24 mouse cellular contexts compared by ENCODE assay signal in genomic region chr9:29825236-29825635, GRCm38 (mm10).
A peak's percentile ranks its signal among the peaks of the same experiment; 100 is the strongest.
DNase-seq lines count a peak whose midpoint lies in the region; ATAC-seq and TF ChIP-seq lines count a peak whose summit lies in the region.
"Had no signal": no experiment of that assay in that cellular context is flagged by ENCODE, and none has a peak within 500 bp of the region (broad histone marks: within the 10 kb centered on the region; RNA-seq: fewer than 3 reads in every experiment).

No protein-coding gene starts in this region.

- no peak overlapping the region for H3K9ac ChIP-seq in heart, embryonic 12.5 days
- H3K9ac ChIP-seq in midbrain, postnatal 0 days (replicated peaks; ENCODE audit: low read length, poor library complexity, severe bottlenecking), result no peak overlapping the region
- H3K9ac ChIP-seq in midbrain, embryonic 13.5 days (replicated peaks), result no peak overlapping the region
- H3K9ac ChIP-seq: hindbrain, embryonic 12.5 days; intestine, embryonic 15.5 days had no signal

- H3K36me3 ChIP-seq in heart, embryonic 12.5 days, result no peaks in the 10 kb centered on the region
- H3K36me3 ChIP-seq in midbrain, postnatal 0 days (ENCODE audit: insufficient read depth, low read length), result no peaks in the 10 kb centered on the region
- no peaks in the 10 kb centered on the region for H3K36me3 ChIP-seq in midbrain, embryonic 13.5 days
- H3K36me3 ChIP-seq: G1E; heart, embryonic 10.5 days; hindbrain, embryonic 12.5 days; intestine, embryonic 15.5 days had no signal

- no peaks in the 10 kb centered on the region; the same call in 1 of the 2 replicates for H3K4me1 ChIP-seq in heart, embryonic 12.5 days (replicated peaks)
- peaks cover 7% of the 10 kb centered on the region; the same call in 1 of the 2 replicates for H3K4me1 ChIP-seq in midbrain, postnatal 0 days (ENCODE audit: insufficient read depth, low read length)
- peaks cover 32% of the 10 kb centered on the region for H3K4me1 ChIP-seq in midbrain, embryonic 13.5 days (replicated peaks)
- H3K4me1 ChIP-seq: heart, embryonic 10.5 days; intestine, embryonic 15.5 days had no signal

- no peaks in the 10 kb centered on the region for H3K27me3 ChIP-seq in heart, embryonic 12.5 days (replicated peaks)
- no peaks in the 10 kb centered on the region for H3K27me3 ChIP-seq in midbrain, postnatal 0 days (ENCODE audit: insufficient read depth, low read length)
- H3K27me3 ChIP-seq in midbrain, embryonic 13.5 days, result no peaks in the 10 kb centered on the region
- H3K27me3 ChIP-seq: CH12.LX; hindbrain, embryonic 12.5 days; intestine, embryonic 15.5 days had no signal

- H3K4me2 ChIP-seq in heart, embryonic 12.5 days, result no peak overlapping the region
- H3K4me2 ChIP-seq in midbrain, postnatal 0 days (ENCODE audit: low read depth, low read length, poor library complexity, severe bottlenecking), result no peak overlapping the region
- H3K4me2 ChIP-seq in midbrain, embryonic 13.5 days (replicated peaks), result no peak overlapping the region
- H3K4me2 ChIP-seq: hindbrain, embryonic 12.5 days; intestine, embryonic 15.5 days had no signal

- no peak overlapping the region for H3K4me3 ChIP-seq in heart, embryonic 12.5 days
- H3K4me3 ChIP-seq in layer of hippocampus, adult 2 months, result no peak overlapping the region
- H3K4me3 ChIP-seq in midbrain, postnatal 0 days (ENCODE audit: low read depth, low read length), result no peak overlapping the region
- no peak overlapping the region for H3K4me3 ChIP-seq in midbrain, embryonic 13.5 days (replicated peaks)
- H3K4me3 ChIP-seq: heart, adult 2 months; heart, embryonic 10.5 days; hindbrain, embryonic 12.5 days; intestine, embryonic 15.5 days had no signal

- TF ChIP-seq CTCF in layer of hippocampus, adult 2 months (conservative IDR thresholded peaks at IDR 0.05), result no peak
- no peak for TF ChIP-seq CTCF in midbrain, postnatal 0 days (IDR thresholded peaks at IDR 0.05)

- no peak for ATAC-seq in heart, embryonic 12.5 days (ENCODE audit: insufficient number of reproducible peaks, low FRiP score)
- no peak for ATAC-seq in midbrain, postnatal 0 days (ENCODE audit: low FRiP score)
- no peak for ATAC-seq in midbrain, embryonic 13.5 days
- ATAC-seq: forebrain, embryonic 14.5 days; intestine, embryonic 15.5 days; Patski had no signal

- WGBS in heart, embryonic 12.5 days, result 78% methylated on average over 5 of the region's 5 CpGs
- WGBS in midbrain, postnatal 0 days, result 37% methylated on average over 5 of the region's 5 CpGs
- 43% methylated on average over 5 of the region's 5 CpGs for WGBS in midbrain, embryonic 13.5 days

- no peak overlapping the region for H3K27ac ChIP-seq in heart, embryonic 12.5 days (ENCODE audit: poor library complexity, severe bottlenecking)
- 0 out of 2 replicates have a peak overlapping the region, but pooled peaks have one; percentile 23 for H3K27ac ChIP-seq in layer of hippocampus, adult 2 months
- no peak overlapping the region for H3K27ac ChIP-seq in midbrain, postnatal 0 days (ENCODE audit: low read depth, low read length)
- H3K27ac ChIP-seq in midbrain, embryonic 13.5 days, result no peak overlapping the region
- H3K27ac ChIP-seq: heart, adult 2 months; heart, embryonic 10.5 days; hindbrain, embryonic 12.5 days; intestine, embryonic 15.5 days had no signal

- peak; percentile 62 for DNase-seq in heart, adult 11 months
- DNase-seq in layer of hippocampus, adult 2 months (ENCODE audit: low spot score in 2 of 2), result no peak
- no peak for DNase-seq in layer of hippocampus, postnatal 10 days (ENCODE audit: low spot score in 2 of 2)
- peak; percentile 33 for DNase-seq in midbrain, postnatal 0 days (ENCODE audit: low spot score)
- DNase-seq in embryo, embryonic 9.5 days (ENCODE audit: extremely low spot score), result no peak
- DNase-seq: adrenal gland, adult 2 months; adrenal gland, postnatal 14 days; B cell, adult 2 months; cerebellum, adult 11-12 months; cerebellum, adult 8-10 months; cerebellum, postnatal 10 days; cerebellum, postnatal 36 days; embryo, embryonic 11 days; gastrocnemius, postnatal 25 days; heart, adult 2 months had no signal

- H3K9me3 ChIP-seq in heart, embryonic 12.5 days (replicated peaks), result no peaks in the 10 kb centered on the region
- no peaks in the 10 kb centered on the region for H3K9me3 ChIP-seq in midbrain, postnatal 0 days (ENCODE audit: low read length)
- no peaks in the 10 kb centered on the region for H3K9me3 ChIP-seq in midbrain, embryonic 13.5 days
- H3K9me3 ChIP-seq: heart, embryonic 10.5 days; hindbrain, embryonic 12.5 days; intestine, embryonic 15.5 days had no signal

Comparison
In these comparisons a context has a peak if more than half of its experiments do, and no peak if none do; other contexts are left out.
1. DNase-seq: peak in heart, adult 11 months (single experiment) and midbrain, postnatal 0 days (single experiment); none in layer of hippocampus, adult 2 months (0 of 2), layer of hippocampus, postnatal 10 days (0 of 2) and embryo, embryonic 9.5 days (single experiment).